Mouse (Mus musculus) Patski (cell line): ENCODE measurements around the gene Arhgef26. TPM values are rescaled to one million over a fixed set of nuclear protein-coding genes. Genes with fewer than 3 reads are reported as not detected.

ENCODE experiments used
- ATAC-seq: fragments of 100-300 bp; one replicate; pipeline ENCODE4 v1.8.0; 2021
- CTCF ChIA-PET: fragments of 350-600 bp; sonication (Branson Sonifier 250); formaldehyde crosslinking; loops from one replicate; lab custom pipeline; 2022; ENCODE audit warnings: inconsistent platforms; lab: Charles Lee
- POLR2A ChIA-PET: fragments of 350-600 bp; sonication (Branson Sonifier 250); formaldehyde crosslinking; loops from one replicate; lab custom pipeline; 2022; ENCODE audit warnings: antibody characterized with exemption, inconsistent platforms; lab: Charles Lee
- DNase-seq: peaks from one replicate; pipeline ENCODE4 v3.0.0-alpha.2; 2011; ENCODE audit warnings: low read depth, low spot score
- H3K27me3 ChIP-seq: fragments of 371-371 bp; one replicate; pipeline ENCODE4 v1.5.1; 2021
- CTCF ChIP-seq: fragments of 100-300 bp; IDR thresholded peaks from one replicate; pipeline ENCODE4 v1.5.1; 2021
- in situ Hi-C: fragments of 300-500 bp; cut with MboI; formaldehyde crosslinking; loops from 3 replicates; pipeline ENCODE4 v1.11.1; 2018; ENCODE audit warnings: low pct_unique_long_range_greater_than_20kb, mixed read lengths
- polyA plus RNA-seq: library from polyadenylated mRNA; unstranded; gene quantifications from one replicate; pipeline ENCODE4 v1.2.3, GENCODE M21; 2021

Arhgef26 gene
- polyA plus RNA-seq = 0.03 TPM

DNA sequence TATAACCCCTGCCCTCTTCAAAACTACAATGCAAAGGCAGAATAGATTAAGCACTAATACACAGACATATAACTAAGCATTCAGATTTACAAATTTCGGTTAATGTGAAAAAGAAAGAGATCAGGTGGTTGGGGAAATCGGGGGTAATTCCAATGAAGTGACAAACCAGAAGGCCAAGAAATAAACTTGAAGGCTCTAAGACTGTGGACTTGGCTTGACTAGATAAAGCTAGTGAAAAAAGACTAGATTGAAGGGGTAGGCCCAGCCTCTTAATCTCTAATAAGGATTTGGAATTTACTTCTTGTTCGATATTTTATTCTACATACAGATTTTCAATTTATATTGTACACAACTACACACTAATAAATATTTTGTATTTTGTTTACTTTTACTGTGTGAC lies at the start of gene Arhgef26:
Gene Arhgef26, plus strand, starts transcription at position 301 of the 400 bp plus-strand sequence.
- POLR2A ChIA-PET = no interaction called here
- peaks cover 11% of the 10 kb centered on the region for H3K27me3 ChIP-seq
- in situ Hi-C loops = no loop called here
- ATAC-seq = no peak
- CTCF ChIA-PET = no interaction called here
- no peak for TF ChIP-seq CTCF
- DNase-seq = no peak

DNA sequence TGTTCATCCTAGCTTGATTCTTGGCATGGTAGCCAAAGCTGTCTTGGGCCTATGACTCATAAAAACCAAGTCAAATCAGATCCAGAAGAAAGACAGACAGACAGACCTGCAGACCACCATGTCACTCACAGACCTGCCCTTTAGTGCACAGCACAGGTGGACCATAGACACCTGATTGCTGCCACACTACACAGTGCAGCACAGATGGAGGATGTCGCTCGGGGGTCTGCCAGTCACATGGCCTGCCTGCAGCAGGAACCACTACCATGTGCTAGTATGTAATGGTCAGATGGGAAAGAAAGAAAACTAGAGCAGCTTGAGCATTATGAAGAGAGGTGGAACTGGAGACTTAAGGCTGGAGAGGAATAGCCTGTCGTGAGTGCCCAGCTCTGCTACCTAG lies 27.7 kb upstream of the Arhgef26 start:
- no peaks in the 10 kb centered on the region for H3K27me3 ChIP-seq
- in situ Hi-C loops = no loop called here
- ChIA-PET CTCF (no interaction called here), POLR2A (no interaction called here)
- DNase-seq (no peak), ATAC-seq (no peak)
- no peak for TF ChIP-seq CTCF

DNA sequence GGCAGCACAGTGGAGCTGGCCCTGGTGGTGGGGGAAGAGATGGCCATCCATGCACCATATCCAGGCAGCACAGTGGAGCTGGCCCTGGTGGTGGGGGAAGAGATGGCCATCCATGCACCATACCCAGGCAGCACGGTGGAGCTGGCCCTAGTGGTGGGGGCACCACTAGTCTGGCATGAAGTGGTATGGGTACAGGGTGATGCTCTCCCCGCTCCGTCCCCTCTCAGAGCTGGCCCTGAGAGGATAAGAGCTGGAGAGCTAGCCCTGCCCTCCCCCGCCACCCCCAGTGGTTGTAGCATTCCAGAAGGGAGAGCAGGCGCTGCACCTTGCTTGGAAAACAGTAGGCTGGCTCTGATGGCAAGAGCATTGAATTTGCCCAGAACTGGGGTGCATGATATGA lies 26.9 kb upstream of the Arhgef26 start:
- POLR2A ChIA-PET = no interaction called here
- no peak for TF ChIP-seq CTCF
- in situ Hi-C loops = no loop called here
- DNase-seq (no peak), ATAC-seq (no peak)
- CTCF ChIA-PET = no interaction called here
- no peaks in the 10 kb centered on the region for H3K27me3 ChIP-seq

DNA sequence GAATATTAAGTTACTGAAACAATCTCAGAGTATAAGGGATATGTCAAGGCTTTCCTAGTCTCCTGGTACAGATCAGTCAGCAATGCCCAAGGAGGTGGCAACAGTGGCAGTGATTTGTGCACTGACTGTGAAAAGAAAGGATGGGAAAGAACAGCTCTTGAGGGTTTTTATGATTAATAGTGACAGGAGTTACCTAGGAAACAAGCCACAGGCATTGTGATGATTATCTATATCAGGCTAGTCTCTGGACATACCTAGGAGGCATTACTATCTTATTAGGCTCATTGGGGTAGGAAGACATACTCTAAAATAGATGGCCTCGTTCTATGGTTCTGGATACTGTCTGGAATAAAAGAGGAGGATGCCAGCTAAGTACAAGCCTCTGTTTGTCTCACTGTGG lies 13.4 kb upstream of the Arhgef26 start:
- H3K27me3 ChIP-seq = peaks cover 36% of the 10 kb centered on the region
- in situ Hi-C loops = no loop called here
- CTCF ChIA-PET = interaction anchor here (1.2 kb wide), 1 partner anchor 23 kb away, joined by 3 read pairs; no protein-coding TSS in a partner anchor
- TF ChIP-seq CTCF = no peak
- ATAC-seq = no peak
- no peak for DNase-seq
- POLR2A ChIA-PET = no interaction called here

DNA sequence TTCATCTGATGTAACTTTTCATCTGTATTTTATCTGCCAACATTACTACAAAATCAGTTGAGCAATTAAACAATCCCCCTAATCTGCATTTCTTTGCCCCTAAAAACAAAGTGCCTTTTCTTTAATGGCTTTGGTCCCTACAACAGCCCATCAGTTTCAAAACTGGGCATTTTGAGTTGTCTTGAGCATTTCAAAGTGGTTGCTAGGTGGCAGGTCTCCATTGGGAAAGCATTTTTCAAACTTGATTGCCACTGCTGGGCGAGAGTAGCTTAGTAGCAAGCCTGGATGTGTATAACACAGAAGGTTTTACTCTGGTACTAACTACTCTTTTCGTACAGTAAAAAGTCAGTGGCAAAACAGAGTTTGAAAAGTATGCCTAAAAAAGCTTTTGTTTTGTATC lies 10.2 kb upstream of the Arhgef26 start:
- CTCF ChIA-PET = no interaction called here
- ATAC-seq (no peak), DNase-seq (no peak)
- in situ Hi-C loops = no loop called here
- H3K27me3 ChIP-seq = peaks cover 24% of the 10 kb centered on the region
- no peak for TF ChIP-seq CTCF
- POLR2A ChIA-PET = no interaction called here

DNA sequence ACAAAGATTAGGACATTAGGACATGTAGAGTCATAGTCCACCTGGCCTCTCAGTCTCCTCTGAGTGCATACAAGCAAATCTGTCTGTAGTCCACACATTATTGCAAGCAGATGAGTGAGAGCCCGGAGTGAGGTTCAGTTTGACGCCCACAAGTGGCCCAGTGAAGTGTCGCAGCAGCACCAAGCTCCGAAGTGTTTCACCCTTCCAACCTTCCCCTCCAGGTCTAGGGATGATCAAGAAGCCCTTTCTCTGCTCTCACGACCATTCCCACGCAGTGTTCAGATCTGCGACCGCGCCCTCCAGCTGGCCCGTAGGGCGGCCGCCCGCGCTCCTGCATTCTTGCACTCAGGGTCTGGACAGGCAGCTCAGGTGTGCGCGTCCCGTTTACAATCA lies 313 bp downstream of the Arhgef26 start:
- ChIA-PET POLR2A (no interaction called here), CTCF (no interaction called here)
- in situ Hi-C loops = no loop called here
- no peak for DNase-seq
- ATAC-seq = no peak
- H3K27me3 ChIP-seq = peaks cover 11% of the 10 kb centered on the region
- TF ChIP-seq CTCF = no peak

DNA sequence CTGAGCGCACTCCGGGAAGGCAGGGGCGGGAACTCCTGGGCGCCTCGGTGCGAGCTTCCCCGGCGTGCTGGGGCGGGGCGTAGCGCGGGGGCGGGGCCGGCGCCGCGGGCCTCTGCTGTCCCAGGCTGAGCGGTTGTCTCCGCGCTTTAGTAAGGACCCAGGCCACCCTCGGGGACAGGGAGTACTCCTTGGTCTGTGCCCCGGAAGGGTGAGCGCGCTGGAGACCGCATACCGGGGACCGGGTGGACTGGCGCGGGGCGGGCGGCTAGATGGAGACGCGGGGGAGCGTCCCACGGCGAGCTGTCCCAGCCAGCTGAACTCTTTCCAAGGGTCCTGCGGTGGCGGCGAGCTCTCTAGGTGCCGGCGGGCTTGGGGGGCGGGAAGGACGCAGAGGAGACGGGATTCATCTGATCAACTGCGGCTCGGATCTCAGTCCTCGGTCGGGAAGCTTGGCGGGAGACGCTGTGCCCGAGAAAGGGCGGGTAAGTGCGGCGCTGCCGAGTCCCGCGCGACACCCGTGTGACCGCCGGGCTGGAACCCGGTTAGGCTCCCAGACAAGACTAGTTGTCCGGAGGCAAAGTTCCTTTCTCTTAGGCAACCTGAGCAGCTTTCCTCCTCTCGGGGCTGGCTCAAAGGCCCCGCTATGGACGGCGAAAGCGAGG lies 841 bp downstream of the Arhgef26 start:
- TF ChIP-seq CTCF = no peak
- ATAC-seq (peak; percentile 8), DNase-seq (no peak)
- H3K27me3 ChIP-seq = peaks cover 11% of the 10 kb centered on the region
- CTCF ChIA-PET = no interaction called here
- POLR2A ChIA-PET = no interaction called here
- in situ Hi-C loops = no loop called here

DNA sequence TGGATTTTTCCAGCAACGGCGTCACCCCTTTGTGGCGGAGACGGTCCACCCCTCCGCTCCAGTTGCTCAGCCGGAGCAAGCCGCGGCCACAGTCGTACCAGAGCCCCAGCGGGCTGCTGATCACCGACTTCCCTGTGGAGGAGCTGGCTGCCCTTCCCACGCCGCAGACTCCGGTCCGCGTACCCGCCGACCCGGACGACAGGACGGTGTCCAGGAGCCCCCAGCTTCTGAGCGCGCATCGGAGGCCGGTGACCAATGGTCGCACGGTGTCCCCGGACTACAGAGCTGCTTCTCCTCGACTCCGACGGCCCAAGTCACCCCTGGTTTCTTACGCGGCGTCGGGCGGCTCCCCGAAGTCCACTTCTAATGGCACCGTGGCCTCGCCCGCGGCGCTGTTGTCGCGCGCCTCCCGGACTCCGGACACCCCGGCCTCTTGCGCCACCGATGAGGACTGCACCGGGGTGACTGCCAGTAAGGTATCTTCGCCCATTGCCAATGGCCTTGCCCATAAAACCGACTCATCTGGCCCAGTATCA lies 1.4 kb downstream of the Arhgef26 start:
- POLR2A ChIA-PET = no interaction called here
- no peak for TF ChIP-seq CTCF
- H3K27me3 ChIP-seq = peaks cover 11% of the 10 kb centered on the region
- in situ Hi-C loops = no loop called here
- ATAC-seq = no peak
- CTCF ChIA-PET = no interaction called here
- no peak for DNase-seq

DNA sequence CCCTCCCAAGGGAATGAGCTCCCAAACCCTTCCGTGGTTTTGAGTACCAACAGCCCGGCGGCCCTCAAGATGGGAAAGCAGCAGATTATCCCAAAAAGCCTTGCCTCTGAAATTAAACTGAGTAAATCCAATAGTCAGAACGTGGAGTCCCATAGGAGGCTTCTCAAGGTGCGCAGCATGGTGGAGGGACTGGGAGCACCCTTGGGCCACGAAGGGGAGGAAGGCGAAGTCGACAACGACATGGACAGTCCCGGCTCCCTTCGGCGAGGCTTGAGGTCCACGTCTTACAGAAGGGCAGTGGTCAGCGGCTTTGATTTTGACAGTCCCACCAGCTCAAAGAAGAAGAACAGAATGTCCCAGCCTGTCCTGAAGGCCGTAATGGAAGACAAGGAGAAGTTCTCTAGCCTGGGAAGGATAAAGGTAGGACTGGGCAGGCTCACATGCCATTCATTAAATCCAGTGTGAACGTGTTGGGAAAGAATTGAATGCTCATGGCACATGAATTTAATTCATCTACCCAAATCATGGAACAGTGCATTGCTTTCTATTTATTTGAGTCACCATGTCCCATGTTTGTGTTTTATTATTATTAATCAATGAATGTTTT lies 2.1 kb downstream of the Arhgef26 start:
- peaks cover 11% of the 10 kb centered on the region for H3K27me3 ChIP-seq
- in situ Hi-C loops = no loop called here
- no peak for TF ChIP-seq CTCF
- ATAC-seq = no peak
- DNase-seq = no peak
- ChIA-PET POLR2A (no interaction called here), CTCF (no interaction called here)

DNA sequence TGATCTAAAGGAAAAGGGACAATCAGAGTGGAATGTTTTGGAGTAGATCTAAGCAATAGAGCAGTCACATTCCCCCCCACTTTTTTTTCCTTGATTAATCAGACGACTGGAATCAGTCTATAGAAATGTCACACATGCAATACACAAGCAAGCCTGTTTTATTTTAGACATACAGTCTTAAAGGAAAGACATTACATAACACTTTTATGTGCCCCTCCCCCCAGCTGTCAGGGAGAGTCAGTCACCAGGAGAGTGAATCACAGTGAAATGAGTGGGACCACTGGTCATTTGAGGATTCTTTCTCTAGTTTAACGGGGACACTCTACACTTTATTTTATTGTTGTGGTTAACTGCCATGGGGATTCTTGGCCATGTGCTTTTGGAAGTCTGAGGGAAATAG lies 2.7 kb downstream of the Arhgef26 start:
- POLR2A ChIA-PET = no interaction called here
- DNase-seq (no peak), ATAC-seq (no peak)
- in situ Hi-C loops = no loop called here
- H3K27me3 ChIP-seq = peaks cover 11% of the 10 kb centered on the region
- CTCF ChIA-PET = no interaction called here
- no peak for TF ChIP-seq CTCF

DNA sequence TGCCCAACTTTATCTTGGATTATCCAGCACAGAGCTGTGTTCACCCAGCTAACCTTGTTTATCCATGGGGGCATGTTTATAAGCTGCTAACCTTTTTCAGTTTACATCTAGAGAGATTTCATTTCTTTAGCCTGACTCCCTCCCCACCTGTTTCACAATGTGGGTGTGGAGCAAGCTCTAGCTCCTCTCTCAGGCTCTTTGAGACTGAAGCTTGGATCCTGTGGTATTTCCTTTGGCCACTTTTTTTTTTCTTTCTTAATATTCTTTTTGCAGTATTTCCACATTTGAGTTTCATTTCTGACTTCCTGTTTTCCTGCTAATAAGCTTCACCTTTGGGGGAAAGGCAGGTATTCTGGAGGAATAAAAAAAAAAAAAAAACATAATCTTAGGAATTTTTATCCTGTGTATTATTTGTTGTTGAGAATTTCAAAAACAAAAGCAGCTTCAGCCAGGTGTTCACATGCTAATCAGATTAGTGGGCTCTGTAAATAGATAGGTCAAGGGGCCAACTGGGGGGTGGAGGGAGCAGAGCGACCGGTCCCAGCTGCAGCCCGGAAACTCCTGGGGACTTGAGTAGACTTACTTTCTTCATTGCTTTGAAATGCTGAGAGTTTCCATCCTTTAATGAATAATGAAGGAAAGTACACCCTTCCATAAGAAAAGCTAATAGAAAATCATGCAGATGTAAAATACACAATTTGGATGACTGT lies 3.5 kb downstream of the Arhgef26 start:
- POLR2A ChIA-PET = no interaction called here
- H3K27me3 ChIP-seq = peaks cover 11% of the 10 kb centered on the region
- ATAC-seq = no peak
- no peak for DNase-seq
- in situ Hi-C loops = no loop called here
- TF ChIP-seq CTCF = no peak
- CTCF ChIA-PET = interaction anchor here (0.9 kb wide), 1 partner anchor 11 kb away, joined by 3 read pairs; no protein-coding TSS in a partner anchor
